ENCODE assay signal across 8 mouse cellular contexts in genomic region chr6:81956399-81956798, GRCm38 (mm10).
DNase-seq lines count a peak whose midpoint lies in the region.
"Had no signal": no experiment of that assay in that cellular context is flagged by ENCODE, and none has a peak within 500 bp of the region (broad histone marks: within the 10 kb centered on the region; RNA-seq: fewer than 3 reads in every experiment).

No protein-coding gene starts in this region.

- DNase-seq in kidney, postnatal 10 days: peak; percentile 14
- DNase-seq in kidney, adult 18-20 months: no peak
- peak; percentile 11 for DNase-seq in 416B (ENCODE audit: low read depth)
- peak; percentile 45 to 48 for DNase-seq in B cell, adult 2 months
- peak; percentile 27 for DNase-seq in c-Kit-positive CD71-positive TER-119-negative erythroid progenitor cells, embryonic 14.5 days (ENCODE audit: low read depth)
- no peak for DNase-seq in embryo, embryonic 11 days
- DNase-seq in Muller cell, postnatal 12 days (ENCODE audit: inconsistent ontology term): no peak
- DNase-seq: spleen, adult 18-20 months had no signal

Comparison
In these comparisons a context has a peak if more than half of its experiments do, and no peak if none do; other contexts are left out.
1. DNase-seq: peak in kidney, postnatal 10 days (single experiment), 416B (single experiment), B cell, adult 2 months (2 of 2) and c-Kit-positive CD71-positive TER-119-negative erythroid progenitor cells, embryonic 14.5 days (single experiment); none in kidney, adult 18-20 months (single experiment), embryo, embryonic 11 days (single experiment) and Muller cell, postnatal 12 days (single experiment).